ENCODE assay signal across 26 mouse cellular contexts in the genomic region with DNA sequence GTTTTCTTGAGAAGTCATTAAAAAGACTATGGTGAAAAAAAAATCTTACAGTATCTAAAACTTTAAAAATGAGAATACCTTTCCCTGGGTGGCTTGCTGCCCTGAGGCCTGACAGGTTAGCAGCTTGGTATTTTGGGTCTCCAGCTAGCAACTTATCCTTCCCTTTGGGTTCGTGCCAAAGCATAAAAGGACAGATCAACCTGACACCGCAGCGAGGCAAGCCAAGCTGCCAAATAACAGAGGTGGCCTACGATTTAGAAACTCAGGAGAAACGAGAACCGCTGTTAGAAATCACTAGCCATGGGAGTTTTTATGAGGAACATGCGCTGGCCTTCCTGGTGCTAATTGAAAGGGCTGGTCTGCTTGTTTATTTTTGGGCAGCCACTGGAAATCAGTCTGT.
DNase-seq lines count a peak whose midpoint lies in the region; TF ChIP-seq lines count a peak whose summit lies in the region.
"Had no signal": no experiment of that assay in that cellular context is flagged by ENCODE, and none has a peak within 500 bp of the region (broad histone marks: within the 10 kb centered on the region; RNA-seq: fewer than 3 reads in every experiment).

No protein-coding gene starts in this region.

- H3K9me3 ChIP-seq in embryonic facial prominence, embryonic 10.5 days, result no peaks in the 10 kb centered on the region
- H3K9me3 ChIP-seq: forebrain, embryonic 12.5 days; heart, embryonic 12.5 days; megakaryocyte, embryonic 14.5 days; midbrain, embryonic 12.5 days; neural tube, embryonic 12.5 days had no signal

- H3K4me1 ChIP-seq in embryonic facial prominence, embryonic 10.5 days, result peaks cover 77% of the 10 kb centered on the region

- H3K27me3 ChIP-seq in embryonic facial prominence, embryonic 10.5 days (replicated peaks; ENCODE audit: low read depth, poor library complexity, severe bottlenecking), result no peaks in the 10 kb centered on the region
- H3K27me3 ChIP-seq: forebrain, embryonic 12.5 days; midbrain, embryonic 12.5 days; neural tube, embryonic 12.5 days had no signal

- no peak for TF ChIP-seq CTCF in gastrocnemius, adult 2 months (IDR thresholded peaks at IDR 0.05)

- 41% methylated on average over 7 of the region's 7 CpGs for whole genome bisulfite sequencing in embryonic facial prominence, embryonic 10.5 days

- intact Hi-C loops in gastrocnemius, adult 2 months (cut with DNase I), result no loop called here
- intact Hi-C loops in heart, postnatal 36 days (cut with DNase I), result no loop called here

- H3K4me3 ChIP-seq in gastrocnemius, adult 2 months, result no peak overlapping the region
- H3K4me3 ChIP-seq in embryonic facial prominence, embryonic 10.5 days, result no peak overlapping the region
- H3K4me3 ChIP-seq: erythroblast, embryonic 14.5 days; forebrain, embryonic 12.5 days; heart, adult 2 months; heart, embryonic 12.5 days; megakaryocyte, embryonic 14.5 days; midbrain, embryonic 12.5 days; myocyte; neural tube, embryonic 12.5 days had no signal

- peaks cover 22% of the 10 kb centered on the region for H3K36me3 ChIP-seq in embryonic facial prominence, embryonic 10.5 days (replicated peaks)
- H3K36me3 ChIP-seq: heart, embryonic 12.5 days had no signal

- peak; percentile 48 for DNase-seq in gastrocnemius, adult 2 months
- no peak for DNase-seq in gastrocnemius, postnatal 4 days (ENCODE audit: low spot score in 2 of 2)
- no peak for DNase-seq in embryonic facial prominence, embryonic 10.5 days (ENCODE audit: low spot score)
- peak; percentile 71 for DNase-seq in forelimb bud, embryonic 11.5 days (ENCODE audit: low read depth, low spot score)
- DNase-seq in embryo, embryonic 9.5 days (ENCODE audit: extremely low spot score), result no peak
- DNase-seq in cerebellum, adult 8-10 months, result no peak
- no peak for DNase-seq in heart, postnatal 36 days
- DNase-seq: adrenal gland, adult 2 months; cerebellum, adult 9-11 months; gastrocnemius, postnatal 14 days; heart, adult 2 months; kidney, adult 9 months; kidney, postnatal 10 days; layer of hippocampus, postnatal 36 days; lung, postnatal 4 days; right cerebral cortex, postnatal 4 days; thymus, adult 2 months; thymus, postnatal 36 days had no signal

- H3K27ac ChIP-seq in gastrocnemius, adult 2 months, result no peak overlapping the region
- peak overlapping the region; percentile 48; the same call in 1 of the 2 replicates for H3K27ac ChIP-seq in embryonic facial prominence, embryonic 10.5 days (replicated peaks)
- H3K27ac ChIP-seq: forebrain, embryonic 12.5 days; heart, adult 2 months; hindbrain, embryonic 14.5 days; midbrain, embryonic 12.5 days; neural tube, embryonic 12.5 days had no signal

Comparison
In these comparisons a context has a peak if more than half of its experiments do, and no peak if none do; other contexts are left out.
1. DNase-seq: peak in gastrocnemius, adult 2 months (single experiment) and forelimb bud, embryonic 11.5 days (single experiment); none in gastrocnemius, postnatal 4 days (0 of 2), embryonic facial prominence, embryonic 10.5 days (single experiment), embryo, embryonic 9.5 days (single experiment), cerebellum, adult 8-10 months (single experiment) and heart, postnatal 36 days (0 of 2).